Mouse (Mus musculus) thymus, postnatal 14 days (tissue): ENCODE measurements around the gene Gpatch3.
A peak's percentile ranks its signal among the peaks of the same experiment; 100 is the strongest.

Source experiments
- DNase-seq: peaks from one replicate; pipeline ENCODE4 v3.0.0; 2021

The Gpatch3 gene

DNA sequence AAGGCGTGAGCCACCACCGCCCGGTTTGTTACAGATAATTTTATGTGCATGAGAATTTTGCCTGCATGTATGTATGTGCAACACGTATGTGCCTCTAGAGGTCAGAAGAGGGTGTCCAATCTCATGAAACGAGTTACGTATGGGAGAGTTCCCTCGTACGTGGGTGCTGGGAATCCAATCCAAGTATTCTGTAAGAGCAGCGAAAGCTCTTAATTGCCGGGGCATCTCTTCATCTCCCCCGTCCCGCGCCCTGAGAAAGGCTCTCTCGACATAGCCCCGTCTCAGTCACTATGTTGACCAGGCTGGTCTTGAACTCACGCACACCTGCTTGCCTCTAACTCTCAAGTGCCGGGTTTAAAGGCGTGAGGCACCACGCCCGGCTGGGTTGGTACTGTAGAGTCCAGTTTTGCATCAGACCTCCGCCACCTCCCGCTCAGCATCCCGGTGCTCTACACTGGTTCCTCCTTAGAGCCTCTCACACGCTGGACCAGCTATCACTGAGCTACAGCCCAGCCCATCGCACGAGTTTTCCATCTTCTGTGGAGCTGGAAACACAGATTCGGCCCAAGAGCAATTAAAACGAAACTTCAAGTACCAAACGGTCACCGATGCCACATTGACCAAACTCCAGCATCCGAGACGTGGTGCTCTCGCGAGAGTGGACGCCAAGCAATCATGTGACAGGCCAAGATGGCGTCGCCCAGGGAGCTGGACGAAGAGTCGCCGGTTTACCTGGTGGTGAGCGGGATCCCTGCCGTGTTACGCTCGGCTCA is at the start of gene Gpatch3:
TSS of gene Gpatch3 (plus strand) at position 676 of the 773 bp plus-strand sequence.
- peak; percentile 83 for DNase-seq

DNA sequence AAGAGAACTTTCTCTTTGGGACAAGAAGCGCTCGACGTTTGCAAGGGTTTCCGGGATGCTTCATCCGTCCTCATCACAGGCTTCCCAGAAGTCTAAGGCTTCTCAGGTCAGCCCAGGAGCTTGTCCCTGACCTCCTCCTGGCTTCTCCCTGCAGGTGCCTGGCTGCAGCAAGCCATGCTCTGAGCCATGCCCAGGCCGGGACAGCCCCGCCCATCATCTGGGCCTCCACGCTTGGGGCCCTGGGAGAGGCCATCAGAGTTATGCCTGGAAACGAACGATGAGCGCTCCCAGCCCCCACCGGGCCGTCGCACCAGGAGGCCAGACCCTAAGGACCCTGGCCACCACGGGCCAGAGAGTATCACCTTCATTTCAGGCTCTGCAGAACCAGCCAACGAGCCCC is 46.8 kb upstream of the Gpatch3 start:
- DNase-seq = no peak

DNA sequence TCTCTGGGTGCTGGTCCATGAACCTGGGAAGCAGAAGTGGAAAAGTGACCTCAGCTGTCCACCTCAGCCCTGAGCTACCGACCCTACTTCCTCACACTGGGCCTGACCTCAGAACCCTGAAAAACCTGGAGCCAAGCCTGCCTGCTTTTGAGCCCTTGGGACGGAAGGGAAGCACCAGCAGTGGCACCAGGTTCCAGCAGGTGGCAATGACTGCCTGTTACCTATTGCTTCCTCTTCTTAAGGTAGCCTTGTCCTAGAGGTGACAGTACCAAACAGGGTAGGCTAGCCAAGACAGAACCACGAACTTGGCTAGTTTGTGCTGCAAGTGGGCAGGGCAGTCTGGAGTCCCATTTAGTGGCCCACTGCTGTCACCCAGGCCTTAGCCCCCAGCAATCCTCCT is 41.8 kb upstream of the Gpatch3 start:
- DNase-seq = no peak

DNA sequence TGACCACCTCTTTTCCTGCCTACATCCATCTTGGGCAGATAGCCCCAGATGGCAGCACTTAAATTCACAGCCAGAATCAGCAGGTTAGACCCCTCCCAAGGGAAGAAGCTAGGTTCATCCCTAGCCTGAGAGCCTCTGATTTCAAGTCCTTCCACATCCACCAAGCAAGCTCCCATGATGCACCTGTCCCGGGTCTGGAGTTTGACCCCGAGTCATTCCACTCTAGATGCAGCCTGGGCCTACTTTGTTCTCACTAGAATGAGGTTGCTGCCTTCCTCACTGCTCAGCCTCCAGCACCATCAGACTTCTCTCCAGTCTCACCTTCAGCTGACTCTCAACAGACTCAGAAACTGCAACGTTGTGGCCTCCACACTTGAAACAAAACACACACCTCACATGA is 38.5 kb upstream of the Gpatch3 start:
- no peak for DNase-seq

DNA sequence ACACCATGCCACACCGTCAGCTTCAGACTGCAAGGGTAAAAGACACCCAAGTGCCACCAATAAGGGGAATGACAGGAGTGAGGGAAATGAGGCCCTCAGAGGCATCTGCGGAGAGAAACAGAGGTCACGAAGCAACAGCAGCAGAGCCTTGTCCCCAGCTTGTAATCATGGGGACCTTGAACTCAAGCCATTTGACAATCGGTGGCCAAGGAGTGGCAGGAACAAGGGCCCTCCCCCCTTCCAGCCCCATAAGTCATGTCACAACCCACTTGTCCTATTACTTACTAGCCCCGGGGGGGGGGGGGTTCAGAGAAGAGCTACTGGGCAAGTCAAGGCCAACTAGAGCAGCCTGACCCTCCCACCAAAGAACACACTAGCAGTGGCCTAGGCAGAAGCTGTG is 37.9 kb upstream of the Gpatch3 start:
- DNase-seq = no peak

DNA sequence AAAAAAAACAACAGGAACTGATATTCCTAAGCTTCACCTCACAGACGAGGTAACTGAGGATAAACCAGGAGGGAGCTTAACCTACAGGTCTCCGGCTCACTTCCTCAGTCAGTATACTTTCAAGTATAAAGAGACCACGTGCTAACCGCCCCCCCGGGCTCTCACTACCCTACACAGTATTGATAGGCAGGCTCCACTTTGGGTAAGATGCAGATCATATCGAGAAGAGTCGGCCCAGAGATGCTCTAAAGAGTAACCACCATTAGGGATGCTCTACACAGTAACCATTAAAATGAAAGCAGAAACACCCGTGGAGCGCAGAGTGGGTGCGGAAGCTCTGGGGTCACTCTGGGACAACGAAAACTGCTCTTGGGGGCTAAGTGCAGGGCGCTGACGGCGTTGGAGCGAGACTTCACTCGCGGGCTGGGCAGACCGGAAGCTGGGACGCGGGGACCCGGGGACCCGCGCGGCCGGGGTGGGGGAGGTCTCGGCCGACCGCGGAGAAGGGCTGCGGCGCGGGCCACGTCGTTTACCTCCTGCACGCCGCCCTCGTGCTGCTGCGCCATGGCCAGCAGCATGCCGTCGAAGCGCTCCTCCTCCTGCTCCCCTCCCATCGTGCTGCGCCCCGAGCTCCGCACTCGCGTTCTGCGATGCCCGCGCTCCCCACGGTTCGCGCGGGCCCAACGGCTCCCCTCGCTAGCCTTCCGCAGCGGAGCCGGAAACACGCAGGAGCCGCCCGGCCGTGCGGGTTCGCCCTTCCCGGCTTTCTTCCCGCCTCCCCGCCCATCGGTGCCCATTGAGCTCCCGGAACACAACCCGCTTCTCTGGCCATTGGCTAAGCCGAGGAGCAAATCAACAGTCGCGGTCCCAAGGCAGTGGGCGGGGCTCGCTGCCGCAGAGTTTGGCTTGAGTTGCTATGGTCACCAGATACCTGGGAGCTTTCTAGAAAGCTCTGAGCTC is 29.0 kb upstream of the Gpatch3 start, which contains the start of gene Nudc:
TSS of gene Nudc (minus strand) at position 725 of the 960 bp plus-strand sequence.
- peak; percentile 96 for DNase-seq

DNA sequence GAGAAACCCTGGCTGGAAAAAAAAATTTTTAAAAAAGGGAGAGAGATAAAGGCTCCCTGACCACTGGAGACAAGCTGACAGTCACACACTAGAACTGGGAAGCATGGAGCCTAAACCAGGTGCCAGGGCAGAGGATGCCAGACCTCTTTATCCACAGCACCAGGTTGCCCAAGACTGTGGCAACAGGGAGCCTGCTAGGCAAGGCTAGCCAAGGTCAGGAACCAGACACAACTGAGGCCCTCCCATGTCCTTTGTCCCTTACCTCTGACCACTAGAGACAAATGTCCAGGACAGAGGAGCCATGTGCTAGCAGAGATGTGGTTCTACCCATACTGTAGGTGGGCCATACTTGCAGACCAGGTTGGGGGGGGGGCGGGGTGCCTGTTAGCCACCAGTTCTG is 22.5 kb upstream of the Gpatch3 start:
- no peak for DNase-seq

DNA sequence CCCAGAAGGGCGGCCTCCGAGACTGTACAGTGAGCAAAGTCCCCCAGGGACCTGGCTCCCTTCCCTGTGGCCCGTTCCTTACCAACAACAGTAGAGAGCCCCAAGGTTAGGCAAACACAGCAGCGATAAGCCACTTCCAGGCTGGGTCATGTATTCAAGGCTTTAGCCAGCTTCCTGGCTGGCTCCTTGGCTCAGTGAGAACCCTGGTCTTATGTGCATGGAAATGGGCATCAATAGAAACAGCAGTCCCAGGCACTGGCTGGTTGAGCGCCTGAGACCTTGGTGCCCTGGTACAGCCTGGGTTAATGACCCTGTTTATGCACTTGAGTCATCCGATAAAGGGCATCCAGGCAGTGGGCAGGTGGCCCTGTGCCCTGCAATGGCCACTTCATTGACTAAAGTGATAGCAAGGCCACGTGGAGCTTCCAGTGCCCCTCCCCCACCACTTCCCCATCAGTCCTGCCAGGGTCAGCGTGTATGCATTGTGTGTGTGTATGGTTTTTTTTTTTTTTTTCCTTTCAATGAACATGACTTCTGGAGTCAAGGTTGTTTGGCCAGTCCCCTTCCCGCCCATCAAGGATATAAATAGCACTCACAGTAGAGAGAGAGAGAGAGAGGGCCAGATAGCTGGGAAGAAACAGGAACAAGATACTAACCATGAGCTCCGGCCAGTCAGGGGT is 21.6 kb upstream of the Gpatch3 start, which contains the start of gene Nr0b2:
TSS of gene Nr0b2 (plus strand) at position 609 of the 680 bp plus-strand sequence.
- no peak for DNase-seq

DNA sequence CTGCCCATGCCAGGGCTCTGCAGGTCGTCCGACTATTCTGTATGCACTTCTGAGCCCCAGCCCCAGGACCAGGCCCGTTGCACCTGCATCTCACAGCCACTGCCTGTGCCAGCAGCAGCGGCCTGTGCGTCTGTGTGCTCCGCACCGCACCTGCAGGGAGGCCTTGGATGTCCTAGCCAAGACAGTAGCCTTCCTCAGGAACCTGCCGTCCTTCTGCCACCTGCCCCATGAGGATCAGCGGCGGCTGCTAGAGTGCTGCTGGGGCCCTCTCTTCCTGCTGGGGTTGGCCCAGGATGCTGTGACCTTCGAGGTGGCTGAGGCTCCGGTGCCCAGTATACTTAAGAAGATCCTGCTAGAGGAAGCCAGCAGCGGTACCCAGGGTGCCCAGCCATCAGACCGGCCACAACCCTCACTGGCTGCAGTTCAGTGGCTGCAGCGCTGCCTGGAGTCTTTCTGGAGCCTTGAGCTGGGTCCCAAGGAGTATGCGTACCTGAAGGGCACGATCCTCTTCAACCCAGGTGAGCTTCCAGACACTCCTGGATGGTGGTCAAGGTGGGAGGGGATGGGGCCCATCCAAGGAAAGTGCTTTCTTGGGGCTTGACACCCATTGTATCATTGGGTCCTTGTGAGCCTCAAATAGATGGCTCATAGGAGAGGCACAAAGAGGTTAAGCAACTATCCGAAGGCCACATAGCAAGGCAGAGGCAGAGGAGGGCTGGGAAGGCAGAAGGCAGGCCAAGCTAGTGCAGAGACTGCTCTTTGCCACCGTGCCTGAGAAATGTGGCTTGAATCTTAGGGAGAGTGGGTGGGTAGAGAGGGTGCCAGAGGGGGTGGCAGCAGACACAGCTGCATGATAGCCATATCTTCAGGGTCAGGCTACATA is 20.9 kb upstream of the Gpatch3 start:
- DNase-seq = no peak

DNA sequence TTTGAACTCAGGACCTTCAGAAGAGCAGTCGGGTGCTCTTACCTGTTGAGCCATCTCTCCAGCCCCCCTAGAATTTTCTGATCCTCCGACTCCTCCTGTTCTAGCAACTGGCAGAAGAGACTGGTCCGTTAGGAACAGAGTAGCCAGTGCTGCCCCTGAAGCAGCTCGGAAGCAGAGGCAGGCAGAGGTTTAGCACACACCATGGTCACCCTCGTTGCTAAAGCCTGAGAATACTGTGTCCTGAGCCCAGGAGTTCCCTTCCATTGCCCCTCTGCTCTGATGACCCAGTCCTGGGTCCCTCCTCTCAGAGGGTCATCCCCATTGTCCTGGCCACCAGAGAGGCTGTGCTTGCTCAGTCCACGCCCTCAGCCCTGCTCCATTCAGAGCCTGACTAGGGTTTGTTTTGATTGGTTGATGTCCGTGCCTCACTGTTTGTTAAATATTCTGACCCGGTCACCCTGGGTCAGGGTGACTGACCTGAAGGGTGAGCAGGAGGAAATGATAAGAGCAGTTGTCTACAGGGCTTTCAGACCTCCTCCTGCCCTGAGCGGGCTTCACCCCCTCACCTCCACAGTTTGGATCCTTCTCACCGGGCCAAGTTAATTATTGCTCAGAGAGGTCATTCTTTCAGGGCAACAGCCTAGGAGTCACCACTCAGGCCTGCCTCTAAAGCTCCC is 17.4 kb upstream of the Gpatch3 start:
- DNase-seq = no peak

DNA sequence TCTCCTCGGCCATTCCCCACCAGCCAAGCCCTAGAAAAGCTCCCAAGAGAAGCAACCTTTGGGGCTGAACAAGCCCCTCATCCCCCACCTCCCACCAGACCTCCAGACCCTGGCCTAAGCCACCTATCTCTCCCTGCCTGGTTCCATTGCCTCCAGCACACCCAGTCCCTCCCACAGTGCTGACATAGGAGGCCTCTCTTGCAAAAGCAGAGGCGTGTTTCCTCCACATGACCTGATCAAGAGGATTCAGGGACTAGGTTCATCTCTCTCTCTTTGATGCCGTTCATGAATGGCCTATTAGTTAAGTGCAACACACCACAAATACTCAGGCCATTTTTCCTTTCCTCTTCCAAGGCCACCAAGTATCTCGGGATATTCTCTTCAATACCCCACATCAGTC is 14.7 kb upstream of the Gpatch3 start:
- DNase-seq = no peak

DNA sequence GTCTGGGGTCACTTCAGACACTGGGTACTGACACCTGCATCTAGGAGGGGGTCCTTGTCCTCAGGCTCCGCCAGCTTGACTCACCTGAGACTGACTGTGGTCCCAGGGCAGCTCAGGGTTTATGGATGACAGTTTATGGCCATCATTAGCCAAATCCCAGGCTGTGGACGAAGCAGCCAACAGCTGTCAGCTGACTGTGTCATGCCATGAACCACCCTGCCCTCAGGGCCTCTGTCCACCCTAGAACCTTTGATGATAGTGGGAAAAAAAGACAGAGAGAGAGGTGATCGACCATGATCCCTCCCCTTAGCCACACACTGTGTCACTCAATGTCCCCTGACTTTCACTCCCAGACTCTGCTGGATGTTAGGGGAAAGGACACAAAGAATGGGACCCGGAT is 12.9 kb upstream of the Gpatch3 start:
- DNase-seq = no peak

DNA sequence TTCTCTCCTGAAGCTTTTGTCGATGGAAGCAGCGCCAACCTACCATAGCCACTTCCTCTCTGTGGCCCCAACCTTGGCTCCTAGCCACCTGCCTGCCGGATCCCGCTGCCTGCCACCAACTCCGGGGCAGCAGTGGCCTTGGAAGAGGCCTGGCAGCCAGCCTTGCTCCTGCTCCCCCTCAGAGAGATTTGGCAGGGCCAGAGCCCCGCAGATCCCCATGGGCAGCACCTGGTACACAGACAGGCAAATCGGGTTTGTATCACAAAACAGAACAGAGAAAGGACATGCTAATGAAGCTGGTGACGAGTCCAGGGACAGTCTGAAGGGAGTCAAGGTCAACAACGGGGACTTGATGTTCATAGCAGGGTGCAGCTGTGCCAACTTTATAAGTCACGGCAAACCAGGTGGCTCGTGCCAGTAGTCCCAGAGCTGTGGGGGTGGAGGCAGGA is 11.4 kb upstream of the Gpatch3 start:
- no peak for DNase-seq

DNA sequence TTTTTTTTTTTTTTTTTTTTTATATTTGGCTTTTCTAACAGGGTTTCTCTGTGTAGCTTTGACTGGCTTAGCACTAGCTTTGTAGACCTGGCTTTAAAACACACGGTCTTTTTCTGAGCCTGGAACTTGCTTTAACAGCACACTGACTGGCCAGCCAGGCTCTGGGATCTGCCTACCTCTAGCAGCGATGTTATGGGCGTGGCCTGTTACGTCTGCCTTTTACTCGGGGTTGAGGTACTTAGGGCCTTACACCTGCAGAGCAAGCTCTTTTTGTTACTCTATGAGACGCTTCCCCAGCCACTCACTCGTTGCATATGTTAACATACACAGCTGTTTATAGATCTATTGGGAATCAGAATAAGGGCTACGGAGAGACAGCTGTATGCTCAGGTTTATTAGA is 7.3 kb upstream of the Gpatch3 start:
- no peak for DNase-seq

DNA sequence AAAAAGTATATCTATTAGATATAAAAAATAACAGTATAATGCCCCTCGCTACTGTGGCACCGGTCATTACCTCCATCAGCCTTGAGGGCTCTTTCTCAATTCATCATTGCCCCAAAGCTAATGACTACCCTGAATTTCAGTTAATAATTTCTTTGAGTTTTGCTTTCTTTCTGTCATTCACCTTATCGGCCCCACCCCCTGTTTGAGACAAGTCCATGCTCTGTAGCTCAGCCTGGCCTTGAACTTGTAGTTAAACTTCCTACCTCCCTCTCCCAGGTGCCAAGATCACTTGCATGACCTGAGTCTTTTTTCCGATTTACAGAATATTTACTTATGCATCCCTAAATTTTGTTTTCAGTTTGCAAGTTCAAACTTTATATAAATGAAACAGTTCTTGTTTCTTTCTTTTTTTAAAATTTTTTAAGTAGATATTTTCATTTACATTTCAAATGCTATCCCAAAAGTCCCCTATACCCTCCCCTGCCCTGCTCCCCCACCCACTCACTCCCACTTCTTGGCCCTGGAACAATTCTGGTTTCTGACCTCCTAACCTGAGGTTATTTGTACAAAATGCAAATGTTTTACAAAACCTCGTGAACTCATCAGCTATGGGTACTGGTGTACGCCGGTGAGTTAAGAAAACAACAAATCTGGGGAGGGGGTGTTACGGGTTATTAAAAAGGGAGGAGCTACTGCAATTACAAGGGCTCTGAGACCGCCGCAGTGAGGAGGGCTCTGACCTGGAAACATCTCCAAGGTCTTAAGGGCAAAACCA is 5.1 kb upstream of the Gpatch3 start:
- DNase-seq = no peak

DNA sequence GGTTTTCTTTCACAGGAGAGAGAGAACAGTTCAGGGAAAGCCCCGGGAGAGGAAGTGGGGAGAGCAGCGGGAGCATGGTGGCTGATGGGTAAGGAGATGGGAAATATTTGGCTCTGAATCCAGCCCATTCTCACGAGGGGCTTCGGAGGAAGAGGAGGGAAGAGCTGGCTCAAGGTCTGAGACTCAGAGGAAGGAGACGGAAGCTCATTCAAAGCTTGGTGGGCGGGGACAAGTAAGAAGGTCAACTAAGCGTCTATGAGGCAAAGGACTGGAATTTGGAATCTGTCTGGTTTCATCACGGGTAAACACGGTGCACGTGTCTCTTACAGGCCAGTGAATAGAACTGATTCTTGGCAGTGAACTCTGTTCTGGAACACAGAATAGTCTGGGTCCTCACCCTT is 4.5 kb upstream of the Gpatch3 start:
- DNase-seq = no peak

DNA sequence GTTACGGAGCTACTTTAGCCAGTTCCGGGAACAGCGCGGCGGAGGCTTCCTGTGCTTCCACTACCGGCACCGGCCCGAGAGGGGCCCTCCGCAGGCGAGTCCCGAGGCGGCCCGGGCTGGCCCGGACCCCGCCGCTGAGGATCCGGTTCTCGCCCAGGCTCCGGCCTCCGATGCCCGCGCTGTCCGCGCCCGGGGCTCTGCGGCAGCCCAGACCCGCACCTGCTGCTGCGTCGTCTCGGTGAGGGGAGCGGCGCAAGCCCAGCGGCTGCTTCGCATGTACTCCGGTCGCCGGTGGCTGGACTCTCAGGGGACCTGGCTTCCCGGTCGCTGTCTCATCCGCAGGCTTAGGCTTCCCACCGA is 278 bp downstream of the Gpatch3 start:
- no peak for DNase-seq

DNA sequence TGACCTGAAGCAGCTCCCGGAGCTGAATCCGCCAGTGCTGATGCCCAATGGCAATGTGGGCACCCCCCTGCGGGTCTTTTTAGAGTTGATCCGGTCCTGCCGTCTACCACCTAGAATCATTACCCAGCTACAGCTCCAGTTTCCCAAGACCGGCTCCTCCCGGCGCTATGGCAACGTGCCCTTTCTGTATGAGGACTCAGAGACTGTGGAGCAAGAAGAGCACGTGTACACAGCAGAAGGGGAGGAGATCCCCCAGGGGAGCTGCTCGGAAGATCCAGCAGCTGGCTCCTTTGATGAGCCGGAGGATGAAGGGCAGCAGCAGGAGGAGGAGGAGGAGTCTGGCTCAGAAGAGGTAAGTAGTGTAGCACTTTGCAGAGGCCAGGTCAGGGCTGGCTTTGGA is 3.4 kb downstream of the Gpatch3 start:
- DNase-seq = no peak

DNA sequence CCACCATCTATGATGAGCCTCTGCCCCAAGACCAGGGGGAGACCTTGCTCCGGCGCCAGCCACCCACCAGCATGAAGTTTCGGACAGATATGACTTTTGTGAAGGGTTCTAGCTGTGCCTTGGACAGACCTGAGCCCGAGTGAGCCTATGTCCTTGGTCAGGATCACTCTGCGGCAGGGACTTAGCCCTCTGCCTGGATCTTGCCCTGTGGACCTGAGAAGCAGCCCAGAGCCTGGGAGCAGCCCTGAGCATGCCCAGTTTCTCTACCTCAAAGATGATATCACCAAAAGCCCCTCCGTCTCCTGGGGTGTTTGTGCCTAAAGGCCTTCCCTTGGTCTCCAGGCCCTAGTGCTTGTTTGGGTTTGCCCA is 9.1 kb downstream of the Gpatch3 start:
- DNase-seq = no peak

DNA sequence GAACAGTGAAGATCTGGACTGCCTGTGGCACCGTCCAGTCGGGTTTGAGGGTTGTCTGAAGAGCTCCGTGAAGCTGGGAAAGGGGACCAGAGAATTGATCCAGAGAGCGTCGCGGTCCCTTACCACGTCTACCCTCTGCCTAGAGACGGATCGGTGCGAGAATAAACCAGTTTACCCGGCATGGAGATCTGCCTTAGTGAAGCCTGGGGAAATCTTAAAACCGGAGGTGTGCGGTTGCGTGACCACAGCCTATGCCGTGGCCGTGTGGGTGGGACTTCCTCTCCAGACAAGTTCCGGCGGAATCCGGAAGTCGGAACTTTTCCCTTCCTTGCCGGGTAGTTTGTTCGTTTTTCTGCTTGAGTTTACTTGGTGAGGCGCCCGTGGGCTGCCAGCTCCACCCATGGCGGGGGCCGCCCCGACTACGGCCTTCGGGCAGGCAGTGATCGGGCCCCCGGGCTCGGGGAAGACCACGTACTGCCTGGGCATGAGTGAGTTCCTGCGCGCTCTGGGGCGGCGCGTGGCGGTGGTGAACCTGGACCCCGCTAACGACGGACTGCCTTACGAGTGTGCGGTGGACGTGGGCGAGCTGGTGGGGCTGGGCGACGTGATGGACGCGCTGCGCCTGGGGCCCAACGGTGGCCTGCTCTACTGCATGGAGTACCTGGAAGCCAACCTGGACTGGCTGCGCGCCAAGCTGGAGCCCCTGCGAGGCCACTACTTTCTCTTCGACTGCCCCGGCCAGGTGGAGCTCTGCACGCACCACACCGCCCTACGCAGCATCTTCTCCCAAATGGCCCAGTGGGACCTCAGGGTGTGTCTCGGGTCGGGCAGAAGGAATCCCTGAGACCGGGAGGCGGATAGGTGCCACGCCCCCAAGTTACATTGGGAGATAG is 9.8 kb downstream of the Gpatch3 start, which contains the start of gene Gpn2:
TSS of gene Gpn2 (plus strand) at position 304 of the 893 bp plus-strand sequence.
- DNase-seq = peak; percentile 89
